Mouse (Mus musculus): ENCODE data around the gene Arhgef2.

GRCm38 (mm10) chr3:88624951-88625350 is 19.2 kb downstream of the Arhgef2 start:
- no peak for TF ChIP-seq CTCF (IDR thresholded peaks at IDR 0.05; ENCODE audit: borderline replicate concordance, insufficient read depth, low read length)
- peak; percentile 45; the same call in 1 of the 2 replicates for TF ChIP-seq POLR2A (IDR thresholded peaks at IDR 0.05; ENCODE audit: low read depth, low read length)

Measured in embryonic fibroblast, embryonic 13.5 days (primary cell).